Mouse (Mus musculus) hindbrain, embryonic 10.5 days (tissue): ENCODE measurements around the gene Gm5538. TPM values are rescaled to one million over a fixed set of nuclear protein-coding genes. Genes with fewer than 3 reads are reported as not detected.

ENCODE experiments used
- DNase-seq: peaks from one replicate; pipeline ENCODE4 v3.0.0-alpha.2; 2017; ENCODE audit warnings: low spot score
- H3K27ac ChIP-seq: fragments of 300-500 bp; sonication (generic); 2 replicates; pipeline ENCODE4 v1.5.1; 2016; ENCODE audit warnings: mild to moderate bottlenecking, moderate library complexity
- H3K27me3 ChIP-seq: fragments of 300-500 bp; sonication (generic); 2 replicates; pipeline ENCODE4 v1.6.1; 2016; ENCODE audit warnings: mild to moderate bottlenecking; ENCODE audit not compliant: poor library complexity, insufficient read depth, severe bottlenecking
- H3K36me3 ChIP-seq: fragments of 300-500 bp; sonication (generic); 2 replicates; pipeline ENCODE4 v1.6.1; 2016; ENCODE audit warnings: mild to moderate bottlenecking, moderate library complexity
- H3K4me1 ChIP-seq: fragments of 300-500 bp; sonication (generic); replicated peaks from 2 replicates; pipeline ENCODE4 v1.6.1; 2016; ENCODE audit warnings: mild to moderate bottlenecking
- H3K4me3 ChIP-seq: fragments of 300-500 bp; sonication (generic); 2 replicates; pipeline ENCODE4 v1.5.1; 2016; ENCODE audit warnings: mild to moderate bottlenecking, moderate library complexity
- H3K9me3 ChIP-seq: fragments of 300-500 bp; sonication (generic); 2 replicates; pipeline ENCODE4 v1.6.1; 2016; ENCODE audit warnings: mild to moderate bottlenecking, moderate library complexity
- WGBS: fragments of 180-500 bp; shearing (Covaris S2); methylation state at CpG from one replicate; pipeline ENCODE4 v1.1.7; 2016; 5-methylcytosine and 5-hydroxymethylcytosine counted together
- polyA plus RNA-seq: library from polyadenylated mRNA; unstranded; fragments of >200 nt; fragmentation: Nextera tagmentation; extraction: Ambion mirVana; gene quantifications from 2 replicates; pipeline ENCODE4 v1.2.1, GENCODE M21; 2016

The Gm5538 gene
- polyA plus RNA-seq = not detected in 2 replicates

- DNase-seq = no peak
- H3K27ac ChIP-seq = no peak within 1 kb of the TSS
- WGBS = 91% methylated on average over 2 of the region's 2 CpGs
- H3K4me3 ChIP-seq = no peak within 1 kb of the TSS
- no peaks in the 10 kb centered on the region for H3K9me3 ChIP-seq
- H3K27me3 ChIP-seq = no peaks in the 10 kb centered on the region
- H3K36me3 ChIP-seq = no peaks in the 10 kb centered on the region
- no peaks in the 10 kb centered on the region for H3K4me1 ChIP-seq
Observed at GRCm38 (mm10) chr3:59729490-59729889, at the start of gene Gm5538. Gm5538 (plus strand) TSS chr3:59729790.

- Histone ChIP-seq H3K4me1 (no peaks in the 10 kb centered on the region), H3K27me3 (no peaks in the 10 kb centered on the region), H3K9me3 (no peaks in the 10 kb centered on the region), H3K4me3 (no peak overlapping the region), H3K36me3 (no peaks in the 10 kb centered on the region), H3K27ac (no peak overlapping the region)
- no peak for DNase-seq
- 84% methylated on average over 3 of the region's 3 CpGs for WGBS
Observed at GRCm38 (mm10) chr3:59697391-59697790, 32.2 kb upstream of the Gm5538 start.

- Histone ChIP-seq H3K9me3 (no peaks in the 10 kb centered on the region), H3K4me1 (no peaks in the 10 kb centered on the region), H3K4me3 (no peak overlapping the region), H3K27me3 (no peaks in the 10 kb centered on the region), H3K27ac (no peak overlapping the region), H3K36me3 (no peaks in the 10 kb centered on the region)
- no peak for DNase-seq
- WGBS = 92% methylated on average over 1 of the region's 1 CpGs
Observed at GRCm38 (mm10) chr3:59702614-59703110, 26.9 kb upstream of the Gm5538 start.

- no peak for DNase-seq
- H3K36me3 ChIP-seq = no peaks in the 10 kb centered on the region
- WGBS = 89% methylated on average over 1 of the region's 1 CpGs
- no peaks in the 10 kb centered on the region for H3K9me3 ChIP-seq
- H3K27ac ChIP-seq = no peak overlapping the region
- H3K27me3 ChIP-seq = no peaks in the 10 kb centered on the region
- no peak overlapping the region for H3K4me3 ChIP-seq
- no peaks in the 10 kb centered on the region for H3K4me1 ChIP-seq
Observed at GRCm38 (mm10) chr3:59739866-59740265, 10.3 kb downstream of the Gm5538 start.

GRCm38 (mm10) chr3:59744181-59744580 is 14.6 kb downstream of the Gm5538 start:
- Histone ChIP-seq H3K36me3 (no peaks in the 10 kb centered on the region), H3K4me3 (no peak overlapping the region), H3K9me3 (no peaks in the 10 kb centered on the region), H3K27ac (no peak overlapping the region), H3K27me3 (no peaks in the 10 kb centered on the region), H3K4me1 (no peaks in the 10 kb centered on the region)
- DNase-seq = no peak
- WGBS = 18% methylated on average over 2 of the region's 2 CpGs

Other genes starting within 250 kb of the Gm5538 start
- gene Gm8298, start 131.3 kb downstream of the Gm5538 start, polyA plus RNA-seq = not detected in 2 replicates
- gene C130079G13Rik, start 195.4 kb downstream of the Gm5538 start, polyA plus RNA-seq = not detected in 2 replicates